Mouse (Mus musculus) hindlimb bud, embryonic 11.5 days (tissue): Measurements from ENCODE around the gene Tfip11.

Source experiments
- DNase-seq: peaks from one replicate; pipeline ENCODE4 v3.0.0-alpha.2; 2012; ENCODE audit warnings: low read depth, low spot score; ENCODE audit errors: extremely low spot score

Tfip11 gene

DNA sequence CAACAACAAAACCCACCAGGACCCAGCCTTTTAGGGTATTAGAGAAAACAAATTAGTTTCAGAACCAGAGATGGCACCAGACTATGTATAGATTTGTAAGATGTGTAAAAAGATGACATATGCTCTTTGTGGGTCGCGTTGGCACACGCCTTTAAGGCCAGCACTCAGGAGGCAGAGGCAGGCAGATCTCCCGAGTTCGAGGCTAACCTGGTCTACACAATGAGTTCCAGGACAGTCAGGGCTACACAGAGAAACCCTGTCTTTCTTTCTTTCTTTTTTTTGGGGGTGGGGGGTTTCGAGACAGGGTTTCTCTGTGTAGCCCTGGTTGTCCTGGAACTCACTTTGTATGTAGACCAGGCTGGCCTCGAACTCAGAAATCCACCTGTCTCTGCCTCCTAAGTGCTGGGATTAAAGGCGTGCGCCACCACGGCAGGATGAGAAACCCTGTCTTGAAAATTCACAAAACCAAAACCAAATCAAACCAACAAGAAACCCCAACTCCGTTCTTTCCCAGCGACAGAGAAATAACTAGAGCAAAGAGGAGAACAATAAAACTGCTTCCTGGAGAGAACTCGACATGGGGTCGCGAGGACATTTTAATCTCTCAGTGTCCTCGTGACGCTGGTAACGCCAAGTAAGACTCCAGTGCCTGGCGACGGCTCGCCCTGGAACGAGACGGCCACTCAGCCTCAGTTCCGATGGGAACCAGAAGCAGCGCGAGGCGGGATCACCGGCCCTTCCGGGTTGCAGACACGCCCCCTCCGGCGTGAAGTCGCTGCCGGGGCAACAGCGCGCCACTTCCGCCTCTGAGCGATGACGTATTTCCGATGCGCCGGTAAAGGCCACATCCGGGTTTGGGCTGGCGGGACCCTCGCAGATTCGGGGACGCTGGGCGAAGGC, at the start of gene Tfip11:
Gene Tfip11, plus strand, starts transcription at position 813 of the 900 bp plus-strand sequence.
- peak; percentile 83 for DNase-seq

GRCm38 (mm10) chr5:112276907-112277348, 49.2 kb upstream of the Tfip11 start:
- no peak for DNase-seq

DNA sequence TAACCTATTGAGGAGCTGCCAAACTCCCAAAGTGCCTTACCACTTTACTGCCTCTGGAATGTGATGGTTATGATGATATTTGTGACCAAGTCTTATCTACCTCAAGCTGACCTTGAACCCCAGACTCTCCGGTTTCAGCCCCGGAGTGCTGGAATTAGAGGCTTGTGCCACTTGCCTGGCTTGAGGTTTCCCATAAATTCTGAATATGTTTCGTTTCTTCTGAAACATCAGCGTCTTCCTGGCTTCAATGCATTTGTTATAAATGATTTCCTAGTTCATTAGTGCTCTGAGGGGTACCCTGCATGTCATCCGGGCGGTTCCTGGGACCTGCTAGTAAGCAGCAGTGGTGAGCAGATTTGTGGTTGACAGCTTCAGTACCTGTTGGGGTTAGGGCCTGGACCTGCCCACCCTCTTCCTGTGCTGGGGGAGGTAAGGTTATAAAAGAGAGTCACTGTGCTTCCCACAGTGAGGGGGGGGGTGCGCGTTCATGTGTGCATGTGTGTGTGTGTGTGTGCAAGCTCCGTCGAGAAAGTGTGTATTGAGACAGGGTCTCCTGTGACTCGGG, 48.2 kb upstream of the Tfip11 start:
- no peak for DNase-seq

DNA sequence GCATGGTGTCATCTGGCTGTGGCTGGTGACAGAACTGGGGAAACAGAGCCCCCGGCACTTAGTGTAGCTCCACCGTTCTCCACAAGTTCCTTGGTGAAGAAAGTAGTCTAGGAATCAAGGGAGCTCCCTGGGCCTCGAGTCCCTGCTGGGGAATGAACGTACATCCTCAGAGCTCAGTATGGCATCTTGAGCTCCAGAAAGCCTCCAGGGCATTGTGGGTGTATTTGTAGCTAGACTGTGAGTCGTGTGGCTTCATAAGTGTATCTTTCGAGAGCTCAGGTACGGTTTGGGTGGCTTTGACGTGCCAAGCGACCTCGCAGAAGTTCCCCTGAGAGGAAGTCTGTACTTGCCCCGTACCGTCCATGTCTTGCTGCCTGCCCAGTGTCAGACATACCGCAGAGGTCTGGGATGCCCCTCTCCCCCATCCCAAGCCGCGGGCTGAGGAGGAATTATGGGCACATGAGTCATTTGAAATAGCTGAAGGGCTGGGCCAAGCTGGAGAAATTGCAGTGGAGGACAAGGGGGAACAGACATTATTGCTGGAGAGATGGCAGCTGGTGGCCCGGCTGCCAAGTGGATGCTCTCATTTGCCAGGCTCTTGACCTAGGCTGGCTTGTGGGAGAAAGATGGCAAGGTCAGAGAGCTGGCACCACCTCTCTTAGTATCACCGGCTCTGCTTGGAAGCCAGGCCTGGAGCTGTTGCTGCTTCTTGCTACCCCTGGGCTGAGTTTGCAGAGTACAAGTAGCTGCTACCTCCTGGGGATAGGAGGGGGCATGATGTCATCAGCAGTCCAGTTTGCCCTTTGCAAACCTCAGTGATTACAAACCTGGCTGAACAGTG, 46.8 kb upstream of the Tfip11 start:
- no peak for DNase-seq

GRCm38 (mm10) chr5:112280151-112280550, 46.0 kb upstream of the Tfip11 start:
- DNase-seq = no peak

DNA sequence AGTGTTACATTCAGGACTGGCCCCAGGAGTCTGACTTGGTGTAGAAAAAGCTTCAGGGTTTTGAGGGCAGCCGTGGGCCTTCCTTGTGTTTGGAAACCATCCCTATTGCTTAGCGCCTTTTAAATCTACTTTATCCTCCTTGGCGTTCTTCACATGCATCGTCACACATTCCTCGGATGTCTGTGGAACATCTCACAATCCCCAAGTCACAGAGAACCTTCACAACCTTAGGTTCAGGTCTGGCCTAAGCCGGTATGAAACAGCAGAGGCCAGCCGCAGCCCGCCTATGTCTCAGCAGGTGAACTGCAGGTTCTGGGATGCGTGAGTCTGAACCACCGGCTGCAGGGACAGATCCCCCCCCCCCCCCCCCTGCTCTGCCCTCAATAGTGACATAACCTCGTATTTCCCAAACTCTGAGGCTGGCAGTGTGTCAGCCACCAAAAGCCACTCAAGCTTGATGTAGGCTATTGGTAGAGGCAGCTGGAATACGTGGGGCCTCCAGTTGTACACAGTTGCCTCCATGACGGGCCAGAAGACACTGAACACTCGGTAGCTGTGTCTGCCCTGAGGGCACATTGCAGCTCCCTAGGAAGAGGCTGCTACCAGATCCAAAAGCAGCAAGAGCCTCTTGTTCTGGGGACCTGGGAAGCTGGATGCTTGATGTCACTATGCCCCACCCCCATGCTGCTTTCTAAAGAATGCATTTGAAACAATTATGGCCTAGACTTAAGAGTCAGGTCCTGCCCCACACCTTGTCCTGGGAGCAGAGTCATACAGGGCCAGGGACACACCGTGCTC, 45.1 kb upstream of the Tfip11 start:
- DNase-seq = no peak

DNA sequence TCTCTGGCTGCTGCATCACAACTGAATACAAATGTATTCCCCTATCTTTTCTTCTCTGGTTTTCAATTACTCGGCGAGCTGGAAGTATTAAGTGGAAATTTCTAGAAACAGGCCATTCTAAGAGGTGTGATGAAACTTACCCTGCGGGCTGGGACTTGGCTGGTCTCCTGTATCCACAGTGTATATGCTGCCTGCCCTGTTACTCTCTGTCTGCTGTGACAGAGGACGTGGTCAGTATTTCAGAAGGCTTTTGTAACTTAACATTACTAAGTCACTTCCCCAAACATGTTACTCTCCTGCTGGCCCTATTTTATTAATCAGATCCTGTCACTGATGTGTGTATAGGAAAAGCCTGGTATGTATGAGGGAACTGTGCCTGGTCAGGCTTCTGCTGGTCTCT, 44.5 kb upstream of the Tfip11 start:
- DNase-seq = no peak

GRCm38 (mm10) chr5:112282123-112282779, 43.9 kb upstream of the Tfip11 start:
- no peak for DNase-seq

DNA sequence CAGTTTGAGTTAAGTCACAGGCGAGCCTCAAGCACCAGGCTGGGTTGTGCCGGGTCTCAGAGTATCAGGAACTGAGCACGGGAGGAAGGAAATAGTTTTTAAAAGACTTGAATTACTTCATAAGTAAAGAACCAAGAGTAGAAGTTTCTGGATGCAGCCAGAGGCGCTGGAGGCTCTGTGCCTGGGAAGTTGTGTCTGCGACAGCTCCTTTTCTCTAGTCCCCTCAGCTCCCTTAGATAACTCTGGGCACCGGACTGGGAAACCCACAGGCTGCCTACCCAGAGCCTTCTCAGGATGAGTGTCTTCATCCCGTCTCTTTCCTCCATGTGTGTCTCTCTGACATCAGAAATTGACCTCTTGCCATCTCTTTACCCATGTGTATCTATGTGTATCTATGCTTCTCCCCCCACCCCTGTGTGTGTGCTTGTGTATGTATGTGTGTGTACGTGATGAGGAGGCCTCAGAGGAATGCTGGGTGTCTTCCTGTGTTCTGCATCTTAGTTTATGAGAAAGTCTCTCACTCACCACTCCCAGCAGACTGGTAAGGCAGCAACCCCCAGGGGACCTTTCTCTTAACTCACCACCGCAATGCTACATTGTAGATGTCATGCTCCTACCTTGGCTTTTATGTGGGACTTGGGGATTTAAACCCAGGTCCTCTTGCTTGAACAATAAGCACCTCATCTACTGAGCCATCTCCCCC, 43.2 kb upstream of the Tfip11 start:
- no peak for DNase-seq

DNA sequence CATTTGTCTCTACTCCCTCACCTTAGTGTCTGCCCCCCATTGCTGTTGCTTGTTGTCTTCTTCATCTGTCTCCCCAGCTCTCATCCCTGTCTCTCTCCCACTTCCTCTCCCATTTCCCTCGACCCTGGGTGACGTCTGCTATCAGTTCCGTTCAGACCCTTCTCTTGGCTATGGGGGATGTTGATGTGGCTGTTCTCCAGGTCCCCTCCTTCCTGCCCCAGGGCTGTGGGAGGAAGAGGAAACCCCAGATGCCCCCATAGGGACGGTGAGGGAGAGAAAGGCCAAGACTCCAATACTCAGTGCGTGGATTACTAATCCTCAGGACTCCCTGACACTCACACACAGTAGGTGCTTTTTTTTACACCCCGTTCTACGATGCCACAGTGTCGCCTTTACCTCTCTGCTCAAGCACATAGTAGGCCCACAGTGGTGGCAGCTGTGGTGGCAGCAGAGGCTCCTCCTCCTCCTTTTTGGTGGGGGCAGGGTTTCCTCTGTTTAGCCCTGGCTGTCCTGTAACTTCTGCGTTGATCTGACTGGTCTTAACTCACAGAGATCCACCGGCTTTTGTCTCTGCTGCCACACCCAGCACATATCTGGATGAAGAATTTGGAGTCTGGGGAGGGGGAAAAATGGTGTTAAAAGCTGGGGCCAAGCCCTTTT, 42.5 kb upstream of the Tfip11 start:
- DNase-seq = no peak

GRCm38 (mm10) chr5:112284203-112284582, 42.0 kb upstream of the Tfip11 start:
- no peak for DNase-seq

DNA sequence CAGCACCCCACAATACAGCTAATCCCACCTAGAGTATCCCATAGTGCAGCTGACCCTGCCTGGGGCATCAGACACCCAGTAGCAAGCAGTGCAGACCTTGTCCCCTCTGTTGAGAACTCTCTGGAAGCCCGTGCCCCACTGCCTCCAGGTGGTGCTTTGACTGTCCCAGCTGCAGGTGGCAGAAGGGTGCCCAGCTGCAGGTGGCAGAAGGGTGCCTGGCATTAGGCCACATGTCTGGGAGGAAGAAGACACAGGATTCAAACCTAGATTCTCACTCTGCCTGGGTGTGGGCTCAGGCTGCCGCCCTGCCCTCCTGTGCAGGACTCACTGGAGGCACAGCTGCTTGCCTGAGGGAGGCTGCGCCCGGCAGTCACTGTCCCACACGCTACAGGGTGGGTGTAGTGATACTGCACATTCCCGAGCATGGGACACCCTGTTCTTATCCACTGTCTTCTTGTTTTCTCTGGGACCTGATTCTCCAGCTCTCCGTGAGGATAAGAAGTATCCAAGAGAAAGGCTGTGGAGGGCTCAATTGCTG, 40.5 kb upstream of the Tfip11 start:
- no peak for DNase-seq

DNA sequence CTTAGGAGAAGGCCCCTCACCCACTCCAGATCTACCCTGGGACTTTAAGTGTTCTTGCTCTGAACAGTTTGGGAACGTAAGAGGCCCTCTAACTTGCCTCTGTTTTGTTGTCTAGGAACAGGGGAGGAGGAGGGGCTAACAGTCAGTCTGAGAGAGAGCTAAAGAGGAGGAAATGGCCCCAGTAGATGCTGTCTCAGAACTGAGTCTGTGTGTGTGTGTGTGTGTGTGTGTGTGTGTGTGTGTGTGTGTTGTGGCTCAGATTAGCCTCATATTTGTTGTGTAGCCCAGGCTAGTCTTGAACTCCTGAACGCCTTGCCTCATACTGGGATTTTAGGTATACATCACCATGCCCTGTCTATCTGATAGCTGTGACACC, 39.6 kb upstream of the Tfip11 start:
- DNase-seq = no peak

- DNase-seq = no peak
Measured at GRCm38 (mm10) chr5:112286984-112287641, 39.0 kb upstream of the Tfip11 start.

DNA sequence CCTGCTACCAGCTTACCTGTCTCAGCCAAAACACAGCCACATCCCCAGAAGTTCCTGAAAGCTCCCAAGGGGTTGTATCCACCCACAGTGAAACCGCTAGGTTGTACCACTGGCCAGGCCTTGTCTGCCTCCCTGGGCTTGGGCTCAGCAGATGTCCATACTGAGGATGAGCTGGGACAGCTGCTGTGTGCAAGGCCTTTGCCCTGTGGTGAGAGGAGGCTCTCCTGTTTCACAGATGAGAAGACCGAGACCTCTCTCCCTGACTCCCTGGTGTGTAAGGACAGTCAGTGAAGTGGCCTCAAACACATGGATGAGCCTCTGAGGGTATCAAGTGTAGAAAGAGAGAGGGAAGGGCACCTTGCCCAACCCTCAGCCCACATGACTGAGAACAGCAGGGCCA, 38.5 kb upstream of the Tfip11 start:
- no peak for DNase-seq

- no peak for DNase-seq
Measured at GRCm38 (mm10) chr5:112288193-112289141, 37.7 kb upstream of the Tfip11 start.

GRCm38 (mm10) chr5:112289236-112289635, 36.9 kb upstream of the Tfip11 start:
- no peak for DNase-seq
